ENCODE assay signal across 10 mouse cellular contexts in the genomic region with DNA sequence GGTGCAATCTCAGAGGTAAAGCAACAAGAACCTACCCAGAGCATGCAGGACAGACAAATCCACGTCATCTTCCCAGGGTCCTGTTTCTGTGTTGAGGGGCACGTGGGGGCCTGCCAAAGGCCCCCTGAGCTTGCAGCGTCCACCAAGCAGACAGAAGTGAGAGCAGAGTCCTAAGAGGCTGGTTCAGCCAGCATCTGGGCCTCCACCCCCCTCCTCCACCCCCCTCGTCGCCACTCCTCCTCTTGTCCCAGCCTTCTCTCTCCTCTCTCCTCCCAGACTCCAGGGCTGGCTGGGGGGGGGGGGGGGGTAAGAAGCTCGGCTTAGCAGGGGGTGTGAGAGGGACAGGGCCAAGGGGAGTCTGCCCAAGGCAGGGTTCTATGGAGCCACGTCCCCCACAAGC. TPM values are rescaled to one million over a fixed set of nuclear protein-coding genes. Genes with fewer than 3 reads are reported as not detected.
DNase-seq lines count a peak whose midpoint lies in the region; ATAC-seq lines count a peak whose summit lies in the region.
"Had no signal": no experiment of that assay in that cellular context is flagged by ENCODE, and none has a peak within 500 bp of the region (broad histone marks: within the 10 kb centered on the region; RNA-seq: fewer than 3 reads in every experiment).

No protein-coding gene starts in this region.

- H3K4me3 ChIP-seq in kidney, embryonic 14.5 days (ENCODE audit: low read length) = peak overlapping the region; percentile 35
- peak overlapping the region; percentile 61 for H3K4me3 ChIP-seq in embryonic facial prominence, embryonic 10.5 days
- peak overlapping the region; percentile 23 for H3K4me3 ChIP-seq in hindbrain, embryonic 12.5 days
- no peak overlapping the region for H3K4me3 ChIP-seq in liver, embryonic 15.5 days (replicated peaks)

- ATAC-seq in kidney, embryonic 14.5 days (ENCODE audit: low FRiP score, low TSS enrichment) = peak; percentile 41
- no peak for ATAC-seq in hindbrain, embryonic 12.5 days (ENCODE audit: low FRiP score)
- no peak for ATAC-seq in liver, embryonic 15.5 days (ENCODE audit: insufficient read depth)
- no peak for ATAC-seq in cerebellum, adult (ENCODE audit: insufficient number of reproducible peaks, low FRiP score, low TSS enrichment)

- no peaks in the 10 kb centered on the region; the same call in 1 of the 2 replicates for H3K27me3 ChIP-seq in kidney, embryonic 14.5 days (ENCODE audit: control insufficient read depth, insufficient read depth, low read length)
- peaks cover 26% of the 10 kb centered on the region for H3K27me3 ChIP-seq in embryonic facial prominence, embryonic 10.5 days (replicated peaks; ENCODE audit: low read depth, poor library complexity, severe bottlenecking)
- H3K27me3 ChIP-seq in hindbrain, embryonic 12.5 days = peaks cover 7% of the 10 kb centered on the region
- peaks cover 36% of the 10 kb centered on the region for H3K27me3 ChIP-seq in liver, embryonic 15.5 days

- peak overlapping the region; percentile 42; the same call in 1 of the 2 replicates for H3K9ac ChIP-seq in kidney, embryonic 14.5 days (ENCODE audit: low read depth, low read length)
- 0 out of 2 replicates have a peak overlapping the region, but pooled peaks have one; percentile 35 for H3K9ac ChIP-seq in hindbrain, embryonic 12.5 days
- no peak overlapping the region for H3K9ac ChIP-seq in liver, embryonic 15.5 days

- peak overlapping the region; percentile 87 for H3K27ac ChIP-seq in kidney, embryonic 14.5 days (ENCODE audit: low read depth, low read length)
- peak overlapping the region; percentile 94 for H3K27ac ChIP-seq in embryonic facial prominence, embryonic 10.5 days (replicated peaks)
- peak overlapping the region; percentile 86 for H3K27ac ChIP-seq in hindbrain, embryonic 12.5 days
- H3K27ac ChIP-seq in liver, embryonic 15.5 days (replicated peaks) = 0 out of 2 replicates have a peak overlapping the region, but pooled peaks have one; percentile 30

- no peaks in the 10 kb centered on the region for H3K9me3 ChIP-seq in kidney, embryonic 14.5 days (ENCODE audit: control insufficient read depth, low read length)
- no peaks in the 10 kb centered on the region for H3K9me3 ChIP-seq in embryonic facial prominence, embryonic 10.5 days
- H3K9me3 ChIP-seq in hindbrain, embryonic 12.5 days (replicated peaks) = no peaks in the 10 kb centered on the region
- H3K9me3 ChIP-seq in liver, embryonic 15.5 days (replicated peaks) = no peaks in the 10 kb centered on the region

- no peak for DNase-seq in kidney, adult 18-20 months
- DNase-seq in embryonic facial prominence, embryonic 10.5 days (ENCODE audit: low spot score) = peak; percentile 76
- DNase-seq in thymus, postnatal 14 days = no peak
- no peak for DNase-seq in left cerebral cortex, adult 11 months (ENCODE audit: low spot score)
- DNase-seq: spleen, adult 18-20 months had no signal

- H3K36me3 ChIP-seq in kidney, embryonic 14.5 days (ENCODE audit: control insufficient read depth, insufficient read depth, low read length) = no peaks in the 10 kb centered on the region
- no peaks in the 10 kb centered on the region for H3K36me3 ChIP-seq in embryonic facial prominence, embryonic 10.5 days (replicated peaks)
- H3K36me3 ChIP-seq in hindbrain, embryonic 12.5 days = no peaks in the 10 kb centered on the region
- no peaks in the 10 kb centered on the region for H3K36me3 ChIP-seq in liver, embryonic 15.5 days (replicated peaks)

- WGBS in kidney, embryonic 14.5 days = 17% methylated on average over 6 of the region's 7 CpGs
- WGBS in embryonic facial prominence, embryonic 10.5 days = 10% methylated on average over 7 of the region's 7 CpGs
- 19% methylated on average over 7 of the region's 7 CpGs for WGBS in hindbrain, embryonic 12.5 days
- 38% methylated on average over 7 of the region's 7 CpGs for WGBS in liver, embryonic 15.5 days (ENCODE audit: insufficient replicate concordance)

- peak overlapping the region; percentile 42 for H3K4me2 ChIP-seq in kidney, embryonic 14.5 days (replicated peaks; ENCODE audit: low read depth, low read length)
- H3K4me2 ChIP-seq in hindbrain, embryonic 12.5 days (replicated peaks) = peak overlapping the region; percentile 44
- no peak overlapping the region for H3K4me2 ChIP-seq in liver, embryonic 15.5 days

- H3K4me1 ChIP-seq in kidney, embryonic 14.5 days (ENCODE audit: control insufficient read depth, insufficient read depth, low read length) = peaks cover 47% of the 10 kb centered on the region
- peaks cover 87% of the 10 kb centered on the region for H3K4me1 ChIP-seq in embryonic facial prominence, embryonic 10.5 days
- peaks cover 51% of the 10 kb centered on the region for H3K4me1 ChIP-seq in hindbrain, embryonic 12.5 days
- H3K4me1 ChIP-seq in liver, embryonic 15.5 days (replicated peaks) = no peaks in the 10 kb centered on the region

RNA-seq across cellular contexts. Expression of a gene that starts 33.1 kb away (rescaled TPM):
- polyA plus RNA-seq in kidney, embryonic 14.5 days (2014; fragmentation: Nextera tagmentation; extraction: Ambion mirVana) = 40.1 and 59.2 TPM in 2 replicates
- polyA plus RNA-seq in embryonic facial prominence, embryonic 10.5 days (2016; fragmentation: Nextera tagmentation; extraction: Ambion mirVana) = 27.4 and 30.4 TPM in 2 replicates
- 26.1 and 28.3 TPM in 2 replicates for polyA plus RNA-seq in hindbrain, embryonic 12.5 days (2016; fragmentation: Nextera tagmentation; extraction: Ambion mirVana)
- 20.3 and 21.5 TPM in 2 replicates for polyA plus RNA-seq in liver, embryonic 15.5 days (2015; fragmentation: Nextera tagmentation; extraction: Ambion mirVana)

RNA-seq across cellular contexts. Expression of a gene that starts 34.2 kb away (rescaled TPM):
- not detected in 2 replicates for polyA plus RNA-seq in kidney, embryonic 14.5 days (2014; fragmentation: Nextera tagmentation; extraction: Ambion mirVana)
- polyA plus RNA-seq in embryonic facial prominence, embryonic 10.5 days (2016; fragmentation: Nextera tagmentation; extraction: Ambion mirVana) = 0.06 and 0.15 TPM in 2 replicates
- polyA plus RNA-seq in hindbrain, embryonic 12.5 days (2016; fragmentation: Nextera tagmentation; extraction: Ambion mirVana) = 0.46 and 0.60 TPM in 2 replicates
- not detected in 2 replicates for polyA plus RNA-seq in liver, embryonic 15.5 days (2015; fragmentation: Nextera tagmentation; extraction: Ambion mirVana)
- polyA plus RNA-seq: liver, embryonic 16.5 days had no signal

Comparison
In these comparisons a context has a peak if more than half of its experiments do, and no peak if none do; other contexts are left out.
1. H3K27ac ChIP-seq: peak in every context shown above with its lines; median percentile 94 in embryonic facial prominence, embryonic 10.5 days; 87 in kidney, embryonic 14.5 days; 86 in hindbrain, embryonic 12.5 days; 30 in liver, embryonic 15.5 days.